Mouse (Mus musculus): ENCODE data around the gene Zer1. TPM values are rescaled to one million over a fixed set of nuclear protein-coding genes. Genes with fewer than 3 reads are reported as not detected.
"Not testable (repeated sequence)": the region's sequence is repeated elsewhere in the genome, so short reads cannot be mapped to it uniquely, and the experiment has no call there.

Gene Zer1
- total RNA-seq (2021) = 100 to 1,000 TPM; 160 to 173 TPM
- long read RNA-seq, experiment 1, full-length matches to known transcripts = 70 of 163 reads
- long read RNA-seq, experiment 1, partial matches to known transcripts = 30 of 163 reads
- long read RNA-seq, experiment 1, other reads (novel, unspliced or antisense) = 63 of 163 reads
- long read RNA-seq, experiment 2, full-length matches to known transcripts = 82 of 198 reads
- long read RNA-seq, experiment 2, partial matches to known transcripts = 21 of 198 reads
- long read RNA-seq, experiment 2, other reads (novel, unspliced or antisense) = 95 of 198 reads

DNA sequence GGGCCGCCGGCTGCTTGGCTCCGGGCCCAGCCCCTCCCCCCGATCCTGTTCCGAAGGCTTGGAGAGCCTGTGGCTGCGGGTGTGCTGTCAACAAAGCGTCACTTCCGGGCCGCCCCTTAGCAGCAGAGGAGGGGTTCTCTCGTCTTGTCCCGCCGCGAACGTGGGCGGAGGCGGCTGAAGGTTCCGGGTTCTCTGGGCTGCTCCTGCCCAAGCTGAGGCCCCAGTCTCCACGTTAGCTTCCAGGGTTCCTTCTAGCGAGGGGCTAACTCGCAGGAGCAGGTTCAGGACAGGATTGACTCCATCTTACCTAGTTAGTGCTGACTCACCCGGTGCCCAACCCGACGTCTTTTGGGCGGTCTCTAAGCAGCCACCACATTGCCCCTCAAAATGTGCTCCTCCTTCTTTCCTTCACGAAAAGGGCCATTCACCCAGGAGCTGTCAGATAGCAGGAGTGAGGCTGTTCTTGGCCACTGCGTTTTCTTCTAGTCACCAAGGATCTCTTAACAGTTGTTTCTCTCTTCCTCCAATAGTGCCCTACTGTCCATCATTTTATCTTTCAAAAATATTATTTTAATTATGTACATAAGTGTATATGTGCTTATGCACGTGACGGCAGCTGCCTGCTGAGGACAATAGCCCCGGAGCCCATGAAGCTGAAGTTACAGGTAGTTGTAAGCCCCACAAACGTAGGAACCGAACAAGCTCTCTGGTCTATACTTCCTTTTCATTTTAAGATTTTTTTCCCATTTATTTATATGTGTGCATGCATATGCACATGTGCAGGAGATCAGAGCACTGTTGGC is at the start of gene Zer1:
TSS of gene Zer1 (minus strand) at position 114 of the 803 bp plus-strand sequence.
- peak; percentile 95 to 96 for DNase-seq (ENCODE audit: low spot score in 2 of 2)

DNA sequence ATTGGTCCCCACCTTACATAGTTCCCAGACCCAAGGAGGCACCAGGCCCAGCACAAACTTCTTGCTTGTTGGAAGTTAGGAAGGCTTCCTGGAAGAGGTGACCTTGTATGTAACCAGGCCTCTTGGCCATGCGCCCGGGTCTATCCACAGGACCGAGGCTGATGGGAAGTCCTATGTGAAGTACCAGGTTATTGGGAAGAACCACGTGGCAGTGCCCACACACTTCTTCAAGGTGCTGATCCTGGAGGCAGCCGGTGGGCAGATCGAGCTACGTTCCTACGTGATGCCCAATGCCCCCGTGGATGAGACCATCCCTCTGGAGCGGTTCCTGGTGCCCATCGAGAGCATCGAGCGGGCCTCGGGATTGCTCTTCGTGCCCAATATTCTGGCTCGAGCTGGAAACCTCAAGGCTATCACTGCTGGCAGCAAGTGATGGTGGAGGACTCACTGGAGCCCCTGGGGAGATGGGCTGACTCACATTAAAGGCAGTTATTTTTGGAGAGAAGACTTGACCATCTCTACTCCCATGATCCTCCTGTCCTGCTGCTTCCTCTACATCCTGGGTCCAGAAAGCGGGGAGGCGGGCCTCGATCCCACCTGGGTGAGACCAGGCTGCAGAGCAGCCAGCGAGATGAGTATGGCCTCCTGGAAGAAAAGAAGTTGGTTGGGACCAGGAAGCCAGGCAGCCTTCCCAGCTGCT is 49.3 kb upstream of the Zer1 start:
- DNase-seq (ENCODE audit: low spot score in 2 of 2) = no peak

DNA sequence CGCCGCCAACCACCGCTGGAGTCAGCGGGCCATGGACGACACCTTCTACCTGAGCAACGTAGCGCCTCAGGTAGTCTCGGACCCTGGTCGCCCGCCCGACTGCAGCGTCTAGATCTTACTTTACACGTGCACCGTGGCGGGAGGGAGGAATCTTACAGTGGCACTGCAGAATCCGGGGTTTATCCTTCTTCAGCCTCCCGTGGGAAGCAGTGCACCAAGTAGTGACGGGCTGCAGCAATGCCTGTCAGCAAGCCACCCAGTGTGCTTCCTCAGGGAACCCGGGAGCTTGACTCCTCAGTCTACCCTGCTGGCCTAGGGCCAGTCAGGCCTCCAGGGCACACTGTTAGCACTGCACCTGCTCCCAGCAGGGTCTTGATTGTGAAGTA is 47.6 kb upstream of the Zer1 start:
- DNase-seq (ENCODE audit: low spot score in 2 of 2) = no peak

DNA sequence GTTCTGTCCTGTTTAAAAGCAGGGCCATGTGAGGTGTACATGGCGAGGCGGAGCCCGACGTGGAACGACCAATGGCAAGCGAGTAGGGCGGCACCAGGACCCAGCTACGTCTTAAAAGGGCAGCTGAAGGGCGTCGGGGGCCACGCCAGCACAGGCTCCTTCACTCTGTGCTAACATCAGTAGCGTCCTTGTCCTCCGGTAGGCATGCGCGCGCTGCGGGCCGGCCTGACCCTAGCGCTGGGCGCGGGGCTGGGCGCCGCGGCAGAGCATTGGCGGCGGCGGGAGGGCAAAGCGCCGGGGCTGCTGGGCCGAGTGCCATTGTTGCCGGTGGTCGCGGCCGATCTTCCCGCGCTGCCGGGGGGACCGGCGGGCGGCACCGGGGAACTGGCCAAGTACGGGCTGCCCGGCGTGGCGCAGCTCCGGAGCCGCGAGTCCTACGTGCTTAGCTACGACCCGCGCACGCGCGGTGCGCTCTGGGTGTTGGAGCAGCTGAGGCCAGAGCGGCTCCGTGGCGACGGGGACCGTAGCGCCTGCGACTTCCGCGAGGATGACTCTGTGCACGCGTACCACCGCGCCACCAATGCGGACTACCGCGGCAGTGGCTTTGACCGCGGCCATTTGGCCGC is 47.1 kb upstream of the Zer1 start, which contains the start of gene Endog:
TSS of gene Endog (plus strand) at position 123 of the 626 bp plus-strand sequence.
- peak; percentile 84 to 93 for DNase-seq (ENCODE audit: low spot score in 2 of 2)

DNA sequence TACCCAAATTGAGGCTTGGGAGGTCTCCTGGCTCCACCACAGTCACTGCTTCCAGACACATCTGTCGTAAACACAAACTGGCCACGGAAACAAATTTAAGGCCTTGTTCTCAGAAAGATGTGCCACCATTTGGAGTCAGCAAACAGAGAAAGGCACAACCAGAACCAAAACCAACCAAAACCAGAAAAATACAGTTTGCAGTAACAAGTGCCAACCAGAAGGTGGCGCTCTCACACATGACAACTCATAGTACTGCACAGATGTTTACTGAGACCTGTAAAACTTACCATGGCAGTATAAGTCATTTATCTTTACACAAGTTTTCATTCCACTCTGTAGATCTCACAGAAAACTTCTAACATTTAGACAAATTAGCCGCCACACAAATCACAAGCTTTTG is 42.3 kb upstream of the Zer1 start:
- no peak for DNase-seq (ENCODE audit: low spot score in 2 of 2)

DNA sequence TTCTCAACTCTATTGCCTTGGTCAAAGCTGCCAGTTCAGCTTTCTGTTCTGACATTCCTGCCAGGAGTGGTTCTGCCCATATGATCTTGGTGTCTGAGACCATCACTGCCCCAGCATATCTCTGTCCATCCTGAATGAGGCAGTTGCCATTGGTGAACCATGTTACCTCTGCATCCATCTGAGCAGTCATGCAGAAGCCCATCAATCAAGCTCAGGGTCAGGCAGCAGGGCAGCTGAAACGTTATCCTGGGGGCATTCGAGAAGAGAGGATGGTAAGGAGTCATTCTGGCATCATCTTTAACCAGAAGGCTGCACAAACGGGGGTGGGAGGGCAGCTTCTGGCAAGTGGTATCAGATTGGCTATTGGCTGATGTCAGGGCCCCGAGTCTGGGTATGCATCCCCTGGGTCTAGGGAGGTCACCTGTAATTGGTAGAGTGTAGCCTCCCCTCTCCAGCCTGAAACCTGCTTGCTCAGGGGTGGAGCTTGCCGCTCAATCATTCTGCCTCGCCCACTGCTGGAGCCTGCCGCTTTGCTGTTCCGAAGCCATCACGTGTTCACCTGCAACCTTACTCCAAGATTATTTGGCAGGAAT is 40.1 kb upstream of the Zer1 start:
- no peak for DNase-seq (ENCODE audit: low spot score in 2 of 2)

DNA sequence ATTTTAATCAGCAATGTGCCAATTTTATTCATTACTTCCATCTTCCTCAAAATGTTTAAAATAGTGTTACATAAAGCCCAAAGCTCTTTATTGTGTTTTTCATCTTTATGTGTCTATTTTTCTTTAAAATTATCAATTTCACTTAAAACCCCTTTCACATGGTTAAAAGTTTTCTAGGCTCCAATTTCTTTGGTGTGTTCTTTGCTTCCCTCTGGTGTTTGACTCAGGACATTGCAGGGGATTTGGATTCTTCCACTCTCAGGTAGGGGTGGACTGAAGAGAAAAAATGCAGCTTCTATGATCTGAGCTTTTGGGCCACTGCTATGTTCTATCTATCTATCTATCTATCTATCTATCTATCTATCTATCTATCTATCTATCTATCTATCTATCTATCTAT is 37.4 kb upstream of the Zer1 start:
- peak in 1 of 2 experiments; percentile 67 for DNase-seq (ENCODE audit: low spot score in 2 of 2)

DNA sequence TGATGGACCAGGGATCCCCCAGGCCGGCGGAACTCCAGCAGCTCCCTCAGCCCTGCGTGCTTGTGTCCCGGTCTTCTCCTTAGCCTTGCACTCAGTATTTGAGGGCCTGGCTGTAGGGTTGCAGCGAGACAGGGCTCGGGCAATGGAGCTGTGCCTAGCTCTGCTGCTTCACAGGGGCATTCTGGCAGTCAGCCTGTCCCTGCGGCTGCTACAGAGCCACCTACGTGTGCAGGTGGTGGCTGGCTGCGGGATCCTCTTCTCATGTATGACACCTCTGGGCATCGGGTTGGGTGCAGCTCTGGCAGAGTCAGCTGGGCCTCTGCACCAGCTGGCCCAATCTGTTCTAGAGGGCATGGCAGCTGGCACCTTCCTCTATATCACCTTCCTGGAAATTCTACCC is 35.5 kb upstream of the Zer1 start:
- DNase-seq (ENCODE audit: low spot score in 2 of 2) = not testable (repeated sequence)

DNA sequence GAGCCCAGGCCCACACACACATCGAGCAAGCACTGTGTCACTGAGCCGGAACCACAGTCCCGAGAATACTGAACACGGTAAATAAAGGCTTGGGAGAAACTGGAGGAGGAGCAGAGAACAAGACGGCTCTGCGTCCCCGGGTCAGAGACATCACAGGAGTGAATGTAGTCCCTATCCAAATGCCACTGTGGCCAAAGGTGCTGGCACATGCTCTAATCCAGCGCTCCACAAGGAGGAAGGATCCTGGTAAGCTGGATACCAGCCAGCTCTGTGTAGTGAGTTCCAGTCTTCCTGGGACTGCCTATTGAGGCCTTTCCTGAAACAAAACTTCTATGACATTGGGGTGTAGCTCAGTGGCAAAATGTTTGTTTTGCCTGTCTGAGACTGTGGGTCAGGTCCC is 28.2 kb upstream of the Zer1 start:
- no peak for DNase-seq (ENCODE audit: low spot score in 2 of 2)

DNA sequence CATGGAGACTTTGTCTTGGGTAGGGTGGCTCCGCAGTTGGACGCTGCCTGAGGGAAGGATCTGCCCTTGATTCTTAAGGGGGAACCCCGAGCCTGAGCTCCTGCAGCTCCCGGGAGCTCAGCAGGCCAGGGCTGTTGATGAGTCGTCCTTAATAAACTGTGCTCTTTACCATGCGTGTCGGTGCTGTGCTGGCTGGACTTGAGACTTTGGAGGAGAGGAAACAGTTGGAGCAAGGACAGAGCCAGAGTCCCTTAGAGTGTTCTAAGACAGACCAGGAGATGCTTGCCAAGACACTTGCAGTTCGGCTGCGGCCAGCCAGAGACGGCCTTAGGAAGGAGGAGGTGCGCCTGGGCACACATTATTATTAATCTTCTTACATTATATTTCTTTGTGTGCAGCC is 27.5 kb upstream of the Zer1 start:
- DNase-seq (ENCODE audit: low spot score in 2 of 2) = no peak

DNA sequence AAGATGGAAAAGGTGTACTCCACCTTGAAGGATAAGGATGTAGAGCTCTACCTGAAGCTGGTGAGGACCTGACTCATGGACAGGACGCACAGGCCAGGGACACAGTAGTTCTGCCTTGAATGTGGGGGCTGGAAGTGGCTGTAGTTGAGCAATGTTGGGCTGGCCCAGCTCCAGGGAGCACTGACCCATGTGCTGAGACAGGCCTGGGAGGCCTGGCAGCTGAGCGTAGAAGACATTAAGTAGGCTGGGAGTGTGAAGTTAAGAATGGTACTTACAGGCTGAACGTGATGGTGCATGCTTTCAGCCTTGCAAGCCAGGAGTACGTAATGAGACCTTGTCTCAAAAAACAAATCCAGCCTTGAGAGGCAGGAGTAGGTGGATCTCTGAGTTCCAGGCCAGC is 23.1 kb upstream of the Zer1 start:
- no peak for DNase-seq (ENCODE audit: low spot score in 2 of 2)

DNA sequence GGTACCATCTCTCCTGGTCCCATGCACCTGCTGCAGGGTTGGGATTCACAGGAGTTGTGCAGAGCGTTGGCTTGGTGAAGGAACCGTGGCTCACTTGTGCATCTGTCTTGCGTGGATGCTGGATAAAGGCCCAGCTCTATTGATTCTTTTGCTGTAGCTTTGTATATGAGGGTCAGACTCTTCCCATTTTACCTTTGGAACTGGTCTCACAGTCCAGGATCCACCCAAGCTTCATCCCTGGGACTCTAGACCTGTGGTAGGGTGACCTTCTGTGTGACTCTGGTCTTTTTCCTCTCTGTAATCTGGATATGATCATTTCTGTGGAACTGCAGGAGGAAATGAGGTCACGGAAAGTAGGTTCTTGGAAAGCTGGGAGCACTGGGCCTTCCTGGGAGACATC is 20.1 kb upstream of the Zer1 start:
- no peak for DNase-seq (ENCODE audit: low spot score in 2 of 2)

DNA sequence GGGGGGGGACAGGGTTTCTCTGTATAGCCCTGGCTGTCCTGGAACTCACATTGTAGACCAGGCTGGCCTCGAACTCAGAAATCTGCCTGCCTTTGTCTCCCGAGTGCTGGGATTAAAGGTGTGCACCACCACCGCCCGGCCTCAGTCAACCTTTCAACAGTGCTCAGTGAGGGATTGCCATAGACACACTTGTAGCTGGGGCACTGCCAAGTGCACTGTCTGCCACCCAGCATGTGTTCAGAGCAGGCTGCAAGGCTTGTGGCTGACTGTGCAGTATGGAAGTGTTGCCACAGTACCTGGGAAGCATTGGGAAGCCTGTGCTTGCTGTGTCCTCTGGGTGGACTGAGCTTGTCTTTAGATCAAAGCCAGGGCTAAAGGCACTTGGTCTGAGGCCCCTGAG is 15.6 kb upstream of the Zer1 start:
- DNase-seq (ENCODE audit: low spot score in 2 of 2) = not testable (repeated sequence)

DNA sequence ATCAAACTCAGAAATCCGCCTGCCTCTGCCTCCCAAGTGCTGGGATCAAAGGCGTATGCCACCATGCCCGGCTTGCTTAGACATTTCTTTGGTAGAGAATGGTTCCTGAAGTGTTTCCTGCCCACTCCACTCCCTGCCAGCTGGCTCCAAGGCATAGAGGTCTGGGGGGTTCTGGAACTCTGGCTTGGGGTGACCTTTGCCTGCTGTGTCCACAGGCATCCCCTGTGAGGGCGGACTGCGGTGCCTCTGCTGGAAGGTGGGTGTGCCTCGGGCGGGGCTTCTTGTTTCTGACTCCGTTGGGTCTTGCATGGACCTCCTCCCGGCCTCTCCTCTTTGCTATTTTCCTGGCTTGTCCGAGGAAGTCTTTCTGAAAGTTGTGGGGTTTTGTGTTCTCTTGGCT is 12.1 kb upstream of the Zer1 start:
- DNase-seq (ENCODE audit: low spot score in 2 of 2) = no peak

DNA sequence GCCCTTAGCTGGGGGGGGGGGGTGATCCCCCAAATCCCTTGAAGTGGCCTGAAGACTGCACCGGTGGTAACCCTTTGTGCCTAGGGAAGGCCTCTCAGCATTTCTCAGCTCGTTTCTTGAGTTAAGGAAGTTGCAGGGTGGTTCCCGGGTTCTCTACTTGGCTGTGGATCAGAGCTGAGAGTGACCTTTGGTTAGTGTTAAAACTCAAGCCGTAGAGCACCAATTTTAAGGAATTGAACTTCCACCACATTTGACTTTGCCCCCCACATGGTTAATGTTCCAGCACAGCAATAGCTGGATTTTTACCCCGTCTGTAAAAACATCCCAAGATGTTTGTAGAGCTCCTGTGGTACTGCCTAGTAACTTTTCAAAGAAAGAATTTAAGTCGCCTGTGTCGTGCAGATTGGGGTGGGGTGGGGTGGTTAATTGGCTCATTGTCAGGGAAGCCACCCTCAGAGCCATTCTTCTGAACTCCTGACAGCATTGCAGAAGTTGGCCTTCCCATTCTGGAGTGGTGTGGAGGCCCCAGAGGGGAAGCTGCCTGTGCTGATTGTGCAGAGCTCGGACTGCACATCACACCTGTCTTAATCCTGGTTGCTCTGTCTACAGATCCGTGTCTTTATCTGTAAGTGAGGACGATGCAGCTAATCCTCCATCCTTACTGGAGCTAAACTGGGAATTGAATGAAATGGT is 10.7 kb upstream of the Zer1 start:
- DNase-seq (ENCODE audit: low spot score in 2 of 2) = no peak

DNA sequence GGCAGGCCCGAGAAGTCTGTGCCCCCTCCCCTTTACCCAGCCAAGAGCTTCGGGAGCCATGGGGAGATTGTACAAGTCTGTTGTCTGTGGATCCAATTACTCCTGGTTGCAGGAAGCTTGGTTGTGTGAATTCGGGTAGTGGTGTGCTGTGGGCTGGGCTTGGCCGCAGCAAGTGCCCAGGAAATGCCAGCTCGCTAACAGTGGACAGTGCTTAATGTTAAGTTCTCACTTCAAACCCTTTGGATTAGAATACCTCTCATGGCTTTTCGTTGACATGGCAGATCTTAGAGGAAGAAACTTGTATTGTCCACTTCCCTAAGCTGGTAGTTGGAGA is 10.0 kb upstream of the Zer1 start:
- DNase-seq (ENCODE audit: low spot score in 2 of 2) = no peak

DNA sequence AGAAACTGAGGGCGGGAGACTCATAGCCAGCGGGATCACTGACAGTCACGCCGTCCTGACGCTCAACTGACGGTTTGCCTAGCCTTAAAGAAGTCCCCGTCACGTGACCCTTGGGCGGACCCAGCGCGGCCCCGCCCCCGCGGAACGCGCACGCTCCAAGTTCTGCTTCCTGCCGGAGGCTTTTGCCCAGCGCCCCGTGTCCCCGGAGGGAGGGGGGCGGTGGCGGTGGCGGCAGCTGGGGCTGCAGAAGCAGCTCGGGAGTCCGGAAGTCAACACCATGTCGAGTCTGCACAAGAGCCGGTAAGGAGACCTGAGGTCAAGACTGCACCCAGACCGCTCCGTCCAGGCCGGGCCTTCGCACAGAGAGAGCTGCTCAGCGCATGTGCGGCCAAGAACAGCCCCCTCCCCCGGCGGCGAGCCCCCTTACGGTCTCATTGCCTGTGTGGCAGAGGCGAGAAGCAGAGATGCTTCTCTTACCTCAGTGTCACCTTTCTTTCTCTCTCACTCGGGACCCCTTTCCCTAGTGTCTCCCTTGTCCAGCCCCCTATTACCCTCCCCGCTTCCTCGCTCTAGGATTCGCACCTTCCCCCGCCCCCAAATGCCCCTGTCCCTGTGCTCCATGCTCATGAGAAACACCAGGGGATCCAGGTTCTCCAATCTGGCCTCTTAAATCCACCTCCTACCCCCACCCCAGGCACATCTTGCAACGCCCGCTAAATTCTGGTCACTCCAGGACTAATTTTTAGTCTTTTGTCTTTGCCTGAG is 9.4 kb upstream of the Zer1 start, which contains the start of gene Tbc1d13:
TSS of gene Tbc1d13 (plus strand) at position 134 of the 765 bp plus-strand sequence.
- peak; percentile 97 to 98 for DNase-seq (ENCODE audit: low spot score in 2 of 2)

DNA sequence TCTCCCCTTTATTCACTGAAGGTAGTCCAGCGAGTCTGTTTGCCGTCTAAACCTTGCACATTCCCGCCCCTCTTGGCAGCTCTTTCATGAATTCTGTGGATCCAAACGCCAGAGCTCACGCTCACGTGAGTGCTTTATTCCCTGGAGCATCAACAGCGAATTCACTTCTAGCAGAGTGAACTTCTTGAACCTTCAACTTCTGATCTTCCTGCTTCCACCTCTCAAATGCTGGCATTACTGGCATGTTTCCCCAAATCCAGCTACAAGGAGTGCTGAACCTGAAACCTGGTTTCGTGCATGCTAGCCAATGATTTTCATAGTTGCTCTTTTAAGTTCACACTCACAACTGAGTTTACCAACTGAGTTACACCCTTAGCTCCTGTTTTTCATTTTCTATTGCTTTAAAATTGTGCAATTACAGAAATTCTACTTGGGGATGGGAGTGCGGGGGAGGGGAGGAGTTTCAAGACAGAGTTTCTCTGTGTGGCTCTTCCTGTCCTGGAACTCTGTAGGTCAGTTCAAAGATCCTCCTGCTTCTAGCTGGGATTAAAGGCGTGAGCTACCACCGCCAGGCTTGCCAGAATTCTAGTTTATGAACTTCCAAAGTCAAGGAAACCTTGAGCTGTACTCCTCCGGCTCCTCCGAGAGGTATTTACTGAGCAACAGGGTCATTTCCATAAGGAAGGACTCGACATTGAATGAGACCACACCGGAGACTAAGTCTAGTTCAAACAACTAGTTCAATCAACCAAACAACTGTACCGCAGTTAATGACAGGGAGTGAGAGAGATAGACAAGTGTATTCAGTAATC is 8.6 kb upstream of the Zer1 start:
- no peak for DNase-seq (ENCODE audit: low spot score in 2 of 2)

DNA sequence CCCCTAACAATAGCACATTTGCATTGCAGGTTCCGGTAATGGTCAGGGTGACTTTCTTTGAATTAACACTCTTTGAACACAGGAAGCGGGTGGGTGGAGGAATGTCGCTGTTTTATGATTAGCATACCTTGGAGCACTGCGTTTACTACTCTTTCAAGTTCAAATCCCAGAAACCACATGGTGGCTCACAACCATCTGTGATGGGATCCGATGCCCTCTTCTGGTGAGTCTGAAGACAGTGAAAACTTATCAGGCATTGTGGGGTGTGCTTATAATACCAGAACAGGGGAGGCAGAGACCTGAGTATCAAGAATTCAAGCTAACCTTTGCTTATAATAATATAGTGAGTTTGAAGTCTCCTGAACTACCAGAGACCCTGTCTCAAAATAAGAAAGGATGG is 6.9 kb upstream of the Zer1 start:
- not testable (repeated sequence) for DNase-seq (ENCODE audit: low spot score in 2 of 2)

All from layer of hippocampus, postnatal 14 days (tissue).